ENCODE assay signal across 8 mouse cellular contexts in the genomic region with DNA sequence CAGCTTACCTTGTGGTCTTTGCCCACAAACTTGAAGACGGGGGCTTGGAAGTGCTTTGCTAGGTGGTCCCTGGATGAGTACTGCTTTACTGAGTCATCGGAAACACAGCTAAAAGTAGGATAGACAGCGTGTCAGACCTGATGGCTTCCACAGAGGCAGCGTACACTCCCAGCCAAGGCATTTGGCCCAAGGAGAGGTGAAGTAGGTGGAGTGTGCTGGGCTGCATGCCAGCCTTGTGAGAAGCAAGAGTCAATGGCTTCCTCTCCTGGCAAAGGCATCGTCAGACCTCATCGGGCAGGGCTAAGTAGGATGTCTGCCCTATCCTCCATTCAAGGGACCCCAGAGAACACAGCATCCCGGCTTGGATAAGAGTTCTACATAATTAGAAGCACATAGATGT. TPM values are rescaled to one million over a fixed set of nuclear protein-coding genes. Genes with fewer than 3 reads are reported as not detected.
DNase-seq lines count a peak whose midpoint lies in the region.

No protein-coding gene starts in this region.

- intact Hi-C loops in left cerebral cortex, postnatal 4 days (cut with DNase I): no loop called here
- intact Hi-C loops in left cerebral cortex, postnatal 10 days (cut with DNase I): no loop called here
- intact Hi-C loops in heart, postnatal 14 days (cut with DNase I): no loop called here
- intact Hi-C loops in left cerebral cortex, postnatal 14 days (cut with DNase I): no loop called here

- peak; percentile 64 for DNase-seq in left cerebral cortex, postnatal 4 days
- DNase-seq in left cerebral cortex, postnatal 10 days (ENCODE audit: extremely low spot score in 1 of 2, low spot score in 2 of 2): no peak
- DNase-seq in cerebellum, adult 9-11 months: peak; percentile 38
- peak; percentile 74 to 81 for DNase-seq in heart, postnatal 14 days
- peak; percentile 87 for DNase-seq in lung, postnatal 25 days (ENCODE audit: low spot score)
- DNase-seq in frontal cortex, postnatal 10 days (ENCODE audit: low spot score in 2 of 2): no peak
- DNase-seq in left cerebral cortex, postnatal 14 days (ENCODE audit: low spot score in 2 of 2): no peak
- DNase-seq in c-Kit-positive CD71-positive TER-119-positive erythroid progenitor cells, embryonic 14.5 days (ENCODE audit: low spot score): no peak

RNA-seq across cellular contexts. Expression of a gene that starts 16.2 kb away (rescaled TPM):
- under 1 TPM in 1 of 2 experiments, not detected in 1; 0.32 TPM for total RNA-seq in left cerebral cortex, postnatal 4 days (2021)
- total RNA-seq in left cerebral cortex, postnatal 10 days (2021): under 1 TPM in 1 of 2 experiments, not detected in 1; 0.20 TPM
- total RNA-seq in heart, postnatal 14 days (2021): under 1 TPM; 0.33 to 0.46 TPM
- under 1 TPM in 1 of 2 experiments, not detected in 1; 0.20 TPM for total RNA-seq in left cerebral cortex, postnatal 14 days (2021)

RNA-seq across cellular contexts. Expression of a gene that starts 21.9 kb away (rescaled TPM):
- total RNA-seq in left cerebral cortex, postnatal 4 days (2021): not detected
- total RNA-seq in left cerebral cortex, postnatal 10 days (2021): not detected
- total RNA-seq in heart, postnatal 14 days (2021): not detected
- not detected for total RNA-seq in left cerebral cortex, postnatal 14 days (2021)

RNA-seq across cellular contexts. Expression of a gene that starts 29.9 kb away (rescaled TPM):
- total RNA-seq in left cerebral cortex, postnatal 4 days (2021): 10 to 100 TPM; 45.0 to 48.3 TPM
- 10 to 100 TPM; 43.2 to 57.6 TPM for total RNA-seq in left cerebral cortex, postnatal 10 days (2021)
- total RNA-seq in heart, postnatal 14 days (2021): 100 to 1,000 TPM; 132 to 141 TPM
- total RNA-seq in left cerebral cortex, postnatal 14 days (2021): 10 to 100 TPM; 42.2 to 44.7 TPM

Comparison
In these comparisons a context has a peak if more than half of its experiments do, and no peak if none do; other contexts are left out.
1. DNase-seq: peak in left cerebral cortex, postnatal 4 days (single experiment), cerebellum, adult 9-11 months (single experiment), heart, postnatal 14 days (2 of 2) and lung, postnatal 25 days (single experiment); none in left cerebral cortex, postnatal 10 days (0 of 2), frontal cortex, postnatal 10 days (0 of 2), left cerebral cortex, postnatal 14 days (0 of 2) and c-Kit-positive CD71-positive TER-119-positive erythroid progenitor cells, embryonic 14.5 days (single experiment).